Mouse (Mus musculus): ENCODE measurements around the gene Tmem30c. TPM values are rescaled to one million over a fixed set of nuclear protein-coding genes. Genes with fewer than 3 reads are reported as not detected.

Tmem30c gene
- polyA plus RNA-seq (2012; rRNA removed; ENCODE audit: low replicate concordance) = not detected in 2 replicates

DNA sequence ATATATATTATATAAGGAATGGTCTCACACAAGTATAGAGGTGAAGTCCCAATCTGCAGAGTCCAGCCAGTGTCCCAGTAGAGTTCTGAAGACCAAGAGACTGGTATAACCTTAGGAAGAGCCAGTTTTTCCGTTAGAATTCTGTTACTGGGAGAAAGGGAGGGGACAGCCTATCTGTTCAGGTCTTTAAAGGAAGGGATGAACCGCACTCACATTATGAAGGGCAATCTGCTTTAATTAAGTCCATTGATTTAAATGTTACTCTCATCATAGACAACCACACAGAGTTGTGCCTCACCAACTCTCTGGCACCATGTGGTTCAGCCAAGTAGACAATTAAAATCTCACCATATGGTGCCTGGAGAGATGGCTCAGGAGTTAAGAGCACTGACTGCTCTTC is at the start of gene Tmem30c:
Tmem30c (minus strand) TSS at position 101 of the 400 bp plus-strand sequence.

DNA sequence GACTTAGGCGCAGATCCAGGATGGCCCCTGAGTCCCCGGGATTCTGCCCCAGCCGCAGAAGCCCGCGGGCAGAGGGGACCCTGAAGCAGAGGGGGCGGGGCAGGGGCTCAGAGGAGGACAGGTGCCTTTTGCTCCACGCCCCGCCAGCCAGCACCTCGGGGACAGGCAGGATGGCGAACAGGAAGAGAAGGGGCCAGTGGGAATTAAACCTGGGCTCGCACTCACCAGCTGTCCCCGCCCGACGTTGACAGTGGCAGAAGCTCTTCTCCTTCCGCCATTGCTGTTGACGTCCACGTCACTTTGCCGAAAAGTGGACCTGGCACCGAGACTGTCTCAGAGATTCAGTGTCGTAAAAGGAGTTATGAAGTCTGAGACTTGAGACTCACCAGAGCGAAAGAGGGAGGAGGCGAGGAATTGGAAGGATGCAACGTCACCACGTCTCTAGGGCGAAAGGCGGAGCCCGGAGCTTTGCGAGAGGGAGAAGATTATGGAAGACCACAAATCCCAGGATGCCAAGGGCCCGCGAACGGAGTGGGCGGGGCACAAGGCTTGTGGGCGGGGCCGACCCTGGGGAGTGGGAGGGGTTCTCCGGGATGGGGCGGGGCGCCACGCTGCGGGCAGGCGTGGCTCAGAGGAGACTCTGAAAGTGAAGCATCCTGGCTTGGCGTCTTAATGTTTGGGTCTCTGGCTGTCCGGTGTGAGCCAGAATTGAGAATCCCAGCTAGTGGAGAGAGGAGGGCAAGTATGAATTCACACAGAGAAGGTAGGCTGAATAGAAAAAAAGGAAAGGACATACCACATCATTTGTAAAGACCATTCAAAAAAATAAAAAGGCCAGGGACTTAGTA is 61.4 kb downstream of the Tmem30c start, which contains the start of gene Tbc1d23:
Tbc1d23 (minus strand) TSS at position 416 of the 848 bp plus-strand sequence.

Other genes starting within 250 kb of the Tmem30c start
- not detected in 2 replicates for gene Tmem45a2, start 221.5 kb downstream of the Tmem30c start, polyA plus RNA-seq (2012; rRNA removed; ENCODE audit: low replicate concordance)
- 13.1 and 14.6 TPM in 2 replicates for gene Tomm70a, start 171.2 kb downstream of the Tmem30c start, polyA plus RNA-seq (2012; rRNA removed; ENCODE audit: low replicate concordance)
- 27.7 and 31.3 TPM in 2 replicates for gene Nit2, start 125.5 kb downstream of the Tmem30c start, polyA plus RNA-seq (2012; rRNA removed; ENCODE audit: low replicate concordance)
- 15.7 and 16.0 TPM in 2 replicates for gene Tbc1d23, start 61.4 kb downstream of the Tmem30c start, polyA plus RNA-seq (2012; rRNA removed; ENCODE audit: low replicate concordance)
- gene Filip1l, start 60.2 kb upstream of the Tmem30c start, polyA plus RNA-seq (2012; rRNA removed; ENCODE audit: low replicate concordance) = 13.3 and 22.8 TPM in 2 replicates